Mouse (Mus musculus) liver, postnatal 0 days (tissue): Measurements from ENCODE around the gene Pcp4l1. TPM values are rescaled to one million over a fixed set of nuclear protein-coding genes. Genes with fewer than 3 reads are reported as not detected.

ENCODE experiments used
- ATAC-seq: fragments of 200-750 bp; cut with Nextera tagmentation; 2 replicates; pipeline ENCODE4 v1.8.0; 2017; ENCODE audit warnings: mild to moderate bottlenecking, moderate library complexity
- DNase-seq: peaks from one replicate; pipeline ENCODE4 v3.0.0-alpha.2; 2016
- H3K27ac ChIP-seq: fragments of 300-500 bp; sonication (generic); 2 replicates; pipeline ENCODE4 v1.5.1; 2014; ENCODE audit warnings: antibody characterized with exemption, moderate library complexity, mild to moderate bottlenecking, low read depth
- H3K27me3 ChIP-seq: fragments of 300-500 bp; sonication (generic); 2 replicates; pipeline ENCODE4 v1.6.1; 2014; ENCODE audit warnings: low read length, control low read depth, mixed read lengths; ENCODE audit not compliant: insufficient read depth
- H3K36me3 ChIP-seq: fragments of 300-500 bp; sonication (generic); replicated peaks from 2 replicates; pipeline ENCODE4 v1.6.1; 2014; ENCODE audit warnings: mild to moderate bottlenecking, control low read depth, low read length, moderate library complexity, mixed read lengths; ENCODE audit not compliant: insufficient read depth
- H3K4me1 ChIP-seq: fragments of 300-500 bp; sonication (generic); 2 replicates; pipeline ENCODE4 v1.6.1; 2014; ENCODE audit warnings: antibody characterized with exemption, mild to moderate bottlenecking, control low read depth; ENCODE audit not compliant: insufficient read depth
- H3K4me2 ChIP-seq: fragments of 300-500 bp; sonication (generic); 2 replicates; pipeline ENCODE4 v1.6.1; 2014; ENCODE audit warnings: low read depth, mild to moderate bottlenecking, low read length, moderate library complexity, mixed read lengths
- H3K4me3 ChIP-seq: fragments of 300-500 bp; sonication (generic); 2 replicates; pipeline ENCODE4 v1.5.1; 2014; ENCODE audit warnings: low read depth, low read length
- H3K9ac ChIP-seq: fragments of 300-500 bp; sonication (generic); replicated peaks from 2 replicates; pipeline ENCODE4 v1.6.1; 2014; ENCODE audit warnings: mild to moderate bottlenecking, moderate library complexity
- H3K9me3 ChIP-seq: fragments of 300-500 bp; sonication (generic); 2 replicates; pipeline ENCODE4 v1.6.1; 2016; ENCODE audit warnings: mild to moderate bottlenecking, control low read depth, low read length, mixed read lengths
- CTCF ChIP-seq: sonication (generic); IDR thresholded peaks from 2 replicates; pipeline ENCODE4 v1.5.1; 2016; ENCODE audit warnings: antibody characterized with exemption, low read depth
- EP300 ChIP-seq: IDR thresholded peaks from 2 replicates; pipeline ENCODE4 v1.6.1; 2016; ENCODE audit warnings: antibody characterized with exemption, low read depth, mild to moderate bottlenecking
- WGBS: fragments of 180-500 bp; shearing (Covaris S2); extraction: QIAGEN DNeasy Blood & Tissue Kit; methylation state at CpG from one replicate; pipeline ENCODE4 v1.1.7; 2014; ENCODE audit not compliant: insufficient replicate concordance; 5-methylcytosine and 5-hydroxymethylcytosine counted together
- polyA plus RNA-seq: library from polyadenylated mRNA; unstranded; fragments of >200 nt; fragmentation: Nextera tagmentation; extraction: Ambion mirVana; gene quantifications from 2 replicates; pipeline ENCODE4 v1.2.1, GENCODE M21; 2015

The Pcp4l1 gene
- polyA plus RNA-seq, 1 experiment from 2014 or later: 8.2 TPM

DNA sequence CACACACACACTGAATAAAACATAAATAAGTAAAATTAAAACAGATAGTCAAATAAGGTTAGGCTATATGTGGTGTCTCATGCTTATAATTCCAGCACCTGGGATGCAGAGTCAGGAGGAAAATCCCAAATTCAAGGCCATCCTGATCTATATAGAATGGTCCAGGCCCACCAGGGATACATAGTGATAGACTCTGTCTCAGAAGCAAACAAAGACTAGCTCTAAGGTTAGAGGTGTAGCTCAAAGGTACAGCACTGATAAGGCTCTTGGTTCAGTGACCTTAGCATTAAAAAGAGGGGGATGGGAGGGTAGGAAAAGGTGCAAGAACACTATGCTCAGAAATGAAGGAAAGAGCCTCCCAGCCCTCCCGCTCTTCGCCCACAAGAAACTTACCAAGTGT lies 60.5 kb downstream of the Pcp4l1 start:
- no peak overlapping the region for H3K27ac ChIP-seq
- ATAC-seq: no peak

DNA sequence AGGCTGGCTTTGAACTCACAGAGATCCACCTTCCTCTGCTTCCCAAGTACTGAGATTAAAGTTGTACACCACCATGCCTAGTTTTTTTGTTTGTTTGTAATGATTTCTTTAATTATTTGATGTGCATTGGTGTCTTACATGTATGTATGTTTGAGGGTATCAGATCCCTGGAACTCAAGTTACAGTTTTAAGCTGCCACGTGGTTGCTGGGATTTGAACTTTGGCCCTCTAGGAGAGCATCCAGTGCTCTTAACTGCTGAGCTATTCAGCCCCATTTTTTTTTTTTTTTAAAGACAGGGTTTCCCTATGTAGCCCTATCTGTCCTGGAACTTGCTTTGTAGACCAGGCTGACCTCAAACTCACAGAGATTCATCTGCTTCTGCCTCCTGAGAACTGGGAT lies 65.1 kb downstream of the Pcp4l1 start:
- Histone ChIP-seq H3K27me3 (no peaks in the 10 kb centered on the region), H3K27ac (no peak overlapping the region), H3K4me1 (no peaks in the 10 kb centered on the region; the same call in 1 of the 2 replicates), H3K4me3 (no peak overlapping the region), H3K9me3 (no peaks in the 10 kb centered on the region), H3K4me2 (no peak overlapping the region), H3K36me3 (peaks cover 53% of the 10 kb centered on the region), H3K9ac (no peak overlapping the region)
- DNase-seq (no peak), ATAC-seq (no peak)
- TF ChIP-seq EP300 (no peak), CTCF (no peak)
- 67% methylated on average over 1 of the region's 1 CpGs for WGBS

More for the DNA sequence above, 60.5 kb downstream of the Pcp4l1 start:
- no peak overlapping the region for H3K4me3 ChIP-seq
- peaks cover 53% of the 10 kb centered on the region for H3K36me3 ChIP-seq
- no peaks in the 10 kb centered on the region; the same call in 1 of the 2 replicates for H3K4me1 ChIP-seq
- 93% methylated on average over 2 of the region's 2 CpGs for WGBS
- no peak overlapping the region for H3K9ac ChIP-seq
- H3K9me3 ChIP-seq: no peaks in the 10 kb centered on the region
- H3K27me3 ChIP-seq: no peaks in the 10 kb centered on the region
- no peak for TF ChIP-seq CTCF
- no peak for TF ChIP-seq EP300
- DNase-seq: no peak
- H3K4me2 ChIP-seq: no peak overlapping the region

DNA sequence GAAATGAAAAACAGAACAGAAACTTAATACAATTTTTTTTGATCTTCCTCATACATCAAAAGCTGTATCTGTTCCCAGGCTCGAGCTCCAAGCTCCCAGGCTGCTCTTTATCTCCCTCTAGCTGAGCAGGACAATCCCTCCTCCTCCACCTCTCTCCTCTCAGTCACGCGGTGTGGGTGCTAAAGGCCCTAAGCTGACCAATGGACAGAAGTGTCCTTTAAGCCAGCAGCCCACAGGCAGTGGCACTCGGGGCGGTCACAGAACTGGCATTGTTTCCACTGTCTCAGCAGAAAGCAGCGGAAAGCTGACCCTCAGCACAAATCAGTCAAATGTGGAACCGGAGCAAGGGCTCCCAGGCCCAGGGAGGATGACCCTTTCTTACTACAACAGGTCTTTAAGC lies 66.8 kb downstream of the Pcp4l1 start:
- ATAC-seq: peak; percentile 59; the same call in 1 of the 2 replicates
- H3K36me3 ChIP-seq: peaks cover 37% of the 10 kb centered on the region

DNA sequence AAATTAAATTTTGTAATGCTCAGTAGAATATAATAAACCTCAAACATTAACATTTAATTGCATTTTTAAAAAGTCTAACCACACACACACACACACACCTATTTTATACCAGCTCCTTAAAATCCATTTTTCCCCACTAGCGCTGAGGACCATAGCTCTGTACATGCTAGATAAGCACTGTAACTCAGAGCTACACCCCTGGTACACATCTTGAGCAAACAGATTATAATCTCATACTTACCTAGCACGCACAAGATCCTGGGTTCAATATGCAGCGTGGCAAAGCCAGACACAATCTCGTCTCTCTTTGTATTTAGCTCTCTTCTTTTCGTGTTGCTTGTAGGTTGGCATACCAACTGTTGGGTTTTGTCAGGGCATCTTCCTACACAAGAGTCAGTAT lies 71.7 kb downstream of the Pcp4l1 start:
- Histone ChIP-seq H3K36me3 (peaks cover 11% of the 10 kb centered on the region), H3K4me1 (peaks cover 16% of the 10 kb centered on the region), H3K27me3 (no peaks in the 10 kb centered on the region), H3K4me3 (no peak overlapping the region), H3K4me2 (peak overlapping the region; percentile 55), H3K9ac (no peak overlapping the region), H3K9me3 (no peaks in the 10 kb centered on the region), H3K27ac (peak overlapping the region; percentile 45; the same call in 1 of the 2 replicates)
- no peak for DNase-seq
- TF ChIP-seq EP300 (peak; percentile 79), CTCF (no peak)
- WGBS: 63% methylated on average over 5 of the region's 5 CpGs
- peak; percentile 79 for ATAC-seq

More for the DNA sequence above, 66.8 kb downstream of the Pcp4l1 start:
- H3K27me3 ChIP-seq: no peaks in the 10 kb centered on the region
- no peaks in the 10 kb centered on the region for H3K9me3 ChIP-seq
- H3K9ac ChIP-seq: no peak overlapping the region
- no peak overlapping the region for H3K4me3 ChIP-seq
- no peak for DNase-seq
- no peak overlapping the region for H3K4me2 ChIP-seq
- H3K27ac ChIP-seq: no peak overlapping the region
- 70% methylated on average over 7 of the region's 7 CpGs for WGBS
- peaks cover 3% of the 10 kb centered on the region; the same call in 1 of the 2 replicates for H3K4me1 ChIP-seq
- TF ChIP-seq EP300 (no peak), CTCF (peak; percentile 23)

Other genes with a start within 250 kb of the Pcp4l1 start
- gene Fcgr2b, start 219.7 kb downstream of the Pcp4l1 start, polyA plus RNA-seq: 18.0 and 18.7 TPM in 2 replicates
- gene Fcgr4, start 177.3 kb downstream of the Pcp4l1 start, polyA plus RNA-seq: 9.4 and 9.7 TPM in 2 replicates
- 40.3 and 41.8 TPM in 2 replicates for gene Fcgr3, start 131.3 kb downstream of the Pcp4l1 start, polyA plus RNA-seq
- 0.90 and 1.5 TPM in 2 replicates for gene Cfap126, start 82.3 kb downstream of the Pcp4l1 start, polyA plus RNA-seq
- gene Sdhc, start 45.7 kb downstream of the Pcp4l1 start, polyA plus RNA-seq: 207 and 212 TPM in 2 replicates
- 0.05 and 0.12 TPM in 2 replicates for gene Mpz, start 45.6 kb downstream of the Pcp4l1 start, polyA plus RNA-seq
- gene Nr1i3, start 17.7 kb upstream of the Pcp4l1 start, polyA plus RNA-seq: 49.6 and 53.1 TPM in 2 replicates
- 5.7 and 6.6 TPM in 2 replicates for gene Tomm40l, start 26.2 kb upstream of the Pcp4l1 start, polyA plus RNA-seq
- gene Apoa2, start 28.8 kb upstream of the Pcp4l1 start, polyA plus RNA-seq: 20,306 and 20,852 TPM in 2 replicates
- gene Fcer1g, start 38.1 kb upstream of the Pcp4l1 start, polyA plus RNA-seq: 171 and 176 TPM in 2 replicates
- 0.41 and 0.51 TPM in 2 replicates for gene Adamts4, start 54.2 kb upstream of the Pcp4l1 start, polyA plus RNA-seq
- 158 and 170 TPM in 2 replicates for gene Ndufs2, start 55.1 kb upstream of the Pcp4l1 start, polyA plus RNA-seq
- 16.0 and 16.7 TPM in 2 replicates for gene B4galt3, start 74.1 kb upstream of the Pcp4l1 start, polyA plus RNA-seq
- 61.5 and 69.6 TPM in 2 replicates for gene Ppox, start 84.9 kb upstream of the Pcp4l1 start, polyA plus RNA-seq
- 13.9 and 15.1 TPM in 2 replicates for gene Usp21, start 91.7 kb upstream of the Pcp4l1 start, polyA plus RNA-seq
- gene Ufc1, start 98.8 kb upstream of the Pcp4l1 start, polyA plus RNA-seq: 58.1 and 59.6 TPM in 2 replicates
- 16.4 and 17.7 TPM in 2 replicates for gene Dedd, start 132.9 kb upstream of the Pcp4l1 start, polyA plus RNA-seq
- 73.4 and 74.6 TPM in 2 replicates for gene Nit1, start 149.4 kb upstream of the Pcp4l1 start, polyA plus RNA-seq
- gene Pfdn2, start 149.4 kb upstream of the Pcp4l1 start, polyA plus RNA-seq: 46.2 and 47.7 TPM in 2 replicates
- 0.59 and 0.60 TPM in 2 replicates for gene Klhdc9, start 164.5 kb upstream of the Pcp4l1 start, polyA plus RNA-seq
- gene Nectin4, start 173.8 kb upstream of the Pcp4l1 start, polyA plus RNA-seq: 0.15 and 0.22 TPM in 2 replicates
- gene Arhgap30, start 192.7 kb upstream of the Pcp4l1 start, polyA plus RNA-seq: 5.6 and 7.0 TPM in 2 replicates
- gene Usf1, start 215.0 kb upstream of the Pcp4l1 start, polyA plus RNA-seq: 22.6 and 25.4 TPM in 2 replicates
- gene Tstd1, start 222.6 kb upstream of the Pcp4l1 start, polyA plus RNA-seq: 36.5 and 37.8 TPM in 2 replicates
- 57.9 and 61.7 TPM in 2 replicates for gene F11r, start 241.3 kb upstream of the Pcp4l1 start, polyA plus RNA-seq